Mouse (Mus musculus): ENCODE measurements at regions not wholly inside any gene's neighbourhood (a gene's known extent, or its start where the extent isn't known, plus 50 kb on each side); places are given as distances from the start of the nearest gene placed in this dataset.

DNA sequence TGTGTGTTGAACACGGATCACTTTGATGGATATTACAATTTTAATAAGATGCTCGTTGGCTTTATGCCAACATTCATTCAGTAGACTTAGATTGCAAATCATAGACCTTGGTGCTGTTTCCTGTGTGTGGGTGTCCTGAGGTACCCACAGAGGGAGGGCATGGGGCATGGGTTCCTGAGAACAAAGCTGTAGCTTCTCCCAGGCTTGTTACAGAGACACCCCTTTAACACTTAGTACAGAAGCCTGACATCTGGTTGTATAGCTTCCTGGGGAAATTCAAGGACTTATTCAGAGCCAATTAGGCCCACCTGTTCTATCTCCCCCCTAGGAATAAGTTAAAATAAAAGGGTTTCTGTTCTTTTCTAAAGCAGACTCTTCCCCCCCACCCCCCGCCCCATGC lies 97.9 kb upstream of the Foxb1 start:
- no peak for TF ChIP-seq POLR2A (IDR thresholded peaks at IDR 0.05; ENCODE audit: low read depth, low read length)
- no peak for TF ChIP-seq CTCF (conservative IDR thresholded peaks at IDR 0.05; ENCODE audit: insufficient read depth, insufficient read length, low read depth, low read length)
